In genomic region chr2:118679577-118679976, GRCm38 (mm10) we compare ENCODE assay signal across 25 mouse cellular contexts. TPM values are rescaled to one million over a fixed set of nuclear protein-coding genes. Genes with fewer than 3 reads are reported as not detected.
"Had no signal": no experiment of that assay in that cellular context is flagged by ENCODE, and none has a peak within 500 bp of the region (broad histone marks: within the 10 kb centered on the region; RNA-seq: fewer than 3 reads in every experiment).

No protein-coding gene starts in this region.

- H3K4me3 ChIP-seq: gastrocnemius, adult 2 months; heart, embryonic 10.5 days; heart, embryonic 12.5 days; hindbrain, embryonic 10.5 days; hindbrain, embryonic 12.5 days; intestine, embryonic 15.5 days; limb, embryonic 13.5 days had no signal

- DNase-seq: forebrain, postnatal 0 days; gastrocnemius, adult 2 months; gastrocnemius, postnatal 10 days; gastrocnemius, postnatal 25 days; heart, adult 18-20 months; heart, postnatal 10 days; heart, postnatal 4 days; kidney, adult 18-20 months; kidney, adult 8-10 months; kidney, postnatal 10 days; kidney, postnatal 36 days; layer of hippocampus, adult 9-11 months; layer of hippocampus, postnatal 36 days; left cerebral cortex, postnatal 4 days had no signal

- H3K4me2 ChIP-seq: heart, embryonic 12.5 days; hindbrain, embryonic 12.5 days; hindbrain, embryonic 14.5 days; intestine, embryonic 15.5 days; limb, embryonic 13.5 days had no signal

- H3K27ac ChIP-seq: gastrocnemius, adult 2 months; heart, embryonic 10.5 days; hindbrain, embryonic 10.5 days; hindbrain, embryonic 12.5 days; hindbrain, embryonic 14.5 days; intestine, embryonic 15.5 days; limb, embryonic 13.5 days had no signal

- ATAC-seq: forebrain, postnatal 0 days; hindbrain, embryonic 16.5 days; inflammation-experienced regulatory T-cells, adult 6 months; intestine, embryonic 15.5 days; intestine, postnatal 0 days had no signal

- H3K9me3 ChIP-seq: heart, embryonic 10.5 days; heart, embryonic 12.5 days; hindbrain, embryonic 10.5 days; hindbrain, embryonic 12.5 days; intestine, embryonic 15.5 days; limb, embryonic 13.5 days had no signal

- H3K36me3 ChIP-seq: heart, embryonic 10.5 days; heart, embryonic 12.5 days; hindbrain, embryonic 10.5 days; hindbrain, embryonic 12.5 days; intestine, embryonic 15.5 days; limb, embryonic 13.5 days had no signal

- H3K9ac ChIP-seq: forebrain, postnatal 0 days; heart, embryonic 12.5 days; hindbrain, embryonic 12.5 days; hindbrain, embryonic 14.5 days; intestine, embryonic 15.5 days; limb, embryonic 13.5 days had no signal

RNA-seq across cellular contexts. Expression of gene Pak6, which starts 16.5 kb away (rescaled TPM):
- total RNA-seq: gastrocnemius, adult 2 months had no signal

RNA-seq across cellular contexts. Expression of gene Ankrd63, which starts 24.2 kb away (rescaled TPM):
- total RNA-seq: gastrocnemius, postnatal 25 days had no signal
- polyA plus RNA-seq: hindbrain, embryonic 10.5 days; hindbrain, embryonic 12.5 days; hindbrain, embryonic 14.5 days; inflammation-experienced regulatory T-cells, adult 6 months; limb, embryonic 11.5 days had no signal
